Mouse (Mus musculus): ENCODE results near the gene Lama1.
"Not testable (repeated sequence)": the region's sequence is repeated elsewhere in the genome, so short reads cannot be mapped to it uniquely, and the experiment has no call there.

Lama1 gene

GRCm38 (mm10) chr17:67836146-67836895 is 139.3 kb downstream of the Lama1 start:
- DNase-seq (ENCODE audit: inconsistent age in 2 of 2, low spot score in 1 of 2) = no peak

- peak; percentile 62 to 91 for DNase-seq (ENCODE audit: inconsistent age in 2 of 2, low spot score in 1 of 2)
Observed at GRCm38 (mm10) chr17:67837351-67838090, 140.5 kb downstream of the Lama1 start.

- no peak for DNase-seq (ENCODE audit: inconsistent age in 2 of 2, low spot score in 1 of 2)
Observed at GRCm38 (mm10) chr17:67838948-67839347, 141.9 kb downstream of the Lama1 start.

GRCm38 (mm10) chr17:67841494-67841893 is 144.4 kb downstream of the Lama1 start:
- not testable (repeated sequence) for DNase-seq (ENCODE audit: inconsistent age in 2 of 2, low spot score in 1 of 2)

- no peak for DNase-seq (ENCODE audit: inconsistent age in 2 of 2, low spot score in 1 of 2)
Observed at GRCm38 (mm10) chr17:67861080-67861630, 164.1 kb downstream of the Lama1 start.

GRCm38 (mm10) chr17:67861744-67862535 is 164.9 kb downstream of the Lama1 start:
- peak; percentile 70 to 89 for DNase-seq (ENCODE audit: inconsistent age in 2 of 2, low spot score in 1 of 2)

GRCm38 (mm10) chr17:67864363-67864762 is 167.3 kb downstream of the Lama1 start:
- DNase-seq (ENCODE audit: inconsistent age in 2 of 2, low spot score in 1 of 2) = no peak

- no peak for DNase-seq (ENCODE audit: inconsistent age in 2 of 2, low spot score in 1 of 2)
Observed at GRCm38 (mm10) chr17:67864912-67865311, 167.9 kb downstream of the Lama1 start.

- no peak for DNase-seq (ENCODE audit: inconsistent age in 2 of 2, low spot score in 1 of 2)
Observed at GRCm38 (mm10) chr17:67866026-67866425, 169.0 kb downstream of the Lama1 start.

GRCm38 (mm10) chr17:67866541-67867241 is 169.6 kb downstream of the Lama1 start:
- DNase-seq (ENCODE audit: inconsistent age in 2 of 2, low spot score in 1 of 2) = no peak

GRCm38 (mm10) chr17:67869731-67870601 is 172.9 kb downstream of the Lama1 start:
- peak; percentile 86 to 91 for DNase-seq (ENCODE audit: inconsistent age in 2 of 2, low spot score in 1 of 2)
